Mouse (Mus musculus) retina, adult 2 months (tissue): ENCODE measurements at regions not wholly inside any gene's neighbourhood (a gene's known extent, or its start where the extent isn't known, plus 50 kb on each side); places are given as distances from the start of the nearest gene placed in this dataset.

Experiments used
- DNase-seq: peaks from one replicate; pipeline ENCODE4 v3.0.0-alpha.2; 2012; ENCODE audit warnings: low read depth, low spot score

DNA sequence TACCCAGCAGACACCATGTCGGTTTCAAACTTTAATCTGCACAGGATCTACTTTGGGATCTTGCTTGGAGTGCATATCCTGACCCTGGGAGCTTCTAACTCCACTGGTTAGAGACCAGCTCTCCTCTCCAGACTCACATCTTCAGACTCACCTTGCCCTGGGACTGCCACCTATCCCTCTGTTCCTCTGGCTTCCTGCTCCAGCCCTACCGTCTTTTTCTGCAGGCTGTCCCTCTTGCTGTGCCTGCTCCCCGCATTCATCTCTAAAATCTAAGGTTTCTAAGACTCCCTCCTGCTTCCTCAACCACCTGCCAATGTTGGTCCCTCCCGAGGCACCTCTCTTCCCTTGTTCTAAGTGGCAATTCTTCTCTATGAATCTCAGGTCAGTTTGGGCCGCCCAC, 233.2 kb downstream of the Plpp3 start:
- DNase-seq: no peak

DNA sequence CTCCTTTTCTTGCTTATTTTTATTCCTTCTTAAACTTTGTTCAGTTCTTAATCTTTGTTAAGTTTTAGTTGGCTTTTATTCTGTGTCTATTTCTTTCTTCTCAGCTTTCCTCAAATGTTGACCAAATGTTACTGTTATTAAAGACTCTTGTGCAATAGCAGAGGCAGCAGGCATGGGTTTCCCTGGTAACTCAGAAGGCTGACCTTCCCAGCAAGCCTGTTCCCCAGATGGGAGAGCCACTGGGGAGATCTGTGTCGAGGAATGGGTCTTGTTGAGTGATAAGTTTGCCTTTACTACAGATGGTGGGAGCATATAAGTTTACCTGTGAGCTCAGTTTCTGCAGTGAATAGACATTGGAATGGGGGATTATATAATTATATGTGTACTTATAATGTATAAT, 237.2 kb downstream of the Plpp3 start:
- DNase-seq: no peak

DNA sequence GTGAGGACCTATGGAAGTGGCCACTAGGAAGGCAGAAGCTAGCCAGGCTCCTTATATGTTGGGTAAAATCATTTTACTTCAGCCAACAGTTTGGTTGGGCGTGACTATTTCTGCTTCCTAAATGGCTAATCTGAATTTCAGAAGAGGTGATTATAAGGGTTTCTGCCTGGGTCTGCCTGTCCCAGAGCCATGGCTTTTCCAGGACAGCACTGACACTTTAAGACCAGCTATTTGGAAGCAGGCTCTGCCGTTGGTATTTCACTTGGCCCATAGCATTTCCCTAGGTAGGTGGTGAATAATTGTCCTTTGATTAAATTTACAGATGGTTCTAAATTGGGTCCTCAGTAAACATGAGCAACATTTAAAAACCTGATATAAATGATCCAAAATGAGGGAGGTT, 240.3 kb downstream of the Plpp3 start:
- no peak for DNase-seq

DNA sequence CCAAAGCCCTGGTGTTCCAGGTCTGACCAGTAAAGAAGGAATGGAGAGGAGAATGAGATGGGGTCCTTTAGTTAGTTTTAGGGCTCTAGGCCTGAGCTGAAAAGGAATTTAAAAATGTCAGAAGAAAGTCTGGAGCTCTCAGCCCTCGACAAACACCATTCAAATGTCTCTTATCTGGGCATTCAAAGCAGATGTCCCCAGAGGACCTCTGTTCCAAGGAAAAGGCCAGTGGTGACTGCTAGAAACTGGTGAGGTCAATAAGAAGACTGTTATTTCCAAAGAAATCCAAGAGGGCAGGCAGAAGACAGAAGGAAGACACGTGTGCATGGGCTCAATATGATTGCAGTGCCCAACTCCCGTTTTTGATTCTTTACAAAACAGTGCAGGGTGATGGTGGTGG, 244.9 kb downstream of the Plpp3 start:
- no peak for DNase-seq

DNA sequence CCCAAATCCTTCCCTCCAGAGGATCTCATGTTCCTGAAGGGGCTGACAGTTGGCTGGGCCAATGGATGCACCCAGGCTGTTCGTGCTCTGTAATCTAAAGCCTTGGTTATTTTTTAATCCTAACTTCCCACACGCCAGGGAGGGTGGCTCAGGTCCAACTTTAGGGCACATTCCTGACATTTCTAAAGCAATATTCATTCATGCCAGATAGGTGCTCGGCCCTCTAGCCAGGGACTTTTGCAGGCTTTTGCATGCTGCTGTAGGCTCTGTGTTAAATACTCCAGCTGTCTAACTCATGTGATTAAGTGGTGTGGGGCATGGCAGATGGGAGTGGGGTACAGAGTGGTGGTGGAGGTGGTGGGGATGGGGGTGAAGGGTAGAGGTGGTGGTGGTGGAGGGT, 246.0 kb downstream of the Plpp3 start:
- DNase-seq: no peak

DNA sequence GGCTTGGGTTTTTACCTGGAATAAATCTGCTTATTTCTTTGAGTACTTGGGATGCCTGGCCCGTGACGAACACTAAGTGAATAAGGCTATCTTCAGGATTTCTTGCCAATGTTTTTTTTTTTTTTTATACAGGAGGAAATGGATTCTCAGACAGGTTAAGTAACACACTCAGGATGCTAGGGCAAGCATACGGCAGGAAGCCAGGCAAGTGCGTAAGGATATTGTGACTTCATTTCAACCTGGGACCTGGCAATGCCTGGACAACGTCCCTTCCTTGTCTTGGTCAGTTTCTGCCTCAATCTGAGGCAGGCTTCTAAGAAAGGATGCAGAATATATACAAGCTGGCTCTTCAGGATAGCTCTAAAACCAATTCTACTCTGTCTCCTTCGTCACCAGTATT, 246.5 kb downstream of the Plpp3 start:
- DNase-seq: no peak

DNA sequence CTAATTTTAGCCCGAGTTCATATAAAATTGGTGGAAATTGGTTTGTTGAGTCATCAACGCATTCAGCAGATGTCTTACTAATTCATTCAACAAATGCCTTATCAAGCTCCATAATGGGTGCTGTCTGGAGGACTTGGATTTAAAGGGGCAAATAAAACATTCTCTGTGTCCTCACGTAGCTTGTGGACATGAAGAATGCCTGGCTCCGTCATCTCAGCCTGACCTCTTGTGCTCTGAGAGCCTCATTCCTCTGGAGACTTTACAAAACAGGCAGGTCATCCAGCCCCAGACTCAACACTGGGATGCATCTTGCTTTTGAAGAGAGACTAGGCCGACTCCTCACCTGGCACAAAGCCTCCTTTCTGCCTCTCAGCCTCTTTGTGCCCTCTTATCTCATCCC, 248.6 kb downstream of the Plpp3 start:
- no peak for DNase-seq

DNA sequence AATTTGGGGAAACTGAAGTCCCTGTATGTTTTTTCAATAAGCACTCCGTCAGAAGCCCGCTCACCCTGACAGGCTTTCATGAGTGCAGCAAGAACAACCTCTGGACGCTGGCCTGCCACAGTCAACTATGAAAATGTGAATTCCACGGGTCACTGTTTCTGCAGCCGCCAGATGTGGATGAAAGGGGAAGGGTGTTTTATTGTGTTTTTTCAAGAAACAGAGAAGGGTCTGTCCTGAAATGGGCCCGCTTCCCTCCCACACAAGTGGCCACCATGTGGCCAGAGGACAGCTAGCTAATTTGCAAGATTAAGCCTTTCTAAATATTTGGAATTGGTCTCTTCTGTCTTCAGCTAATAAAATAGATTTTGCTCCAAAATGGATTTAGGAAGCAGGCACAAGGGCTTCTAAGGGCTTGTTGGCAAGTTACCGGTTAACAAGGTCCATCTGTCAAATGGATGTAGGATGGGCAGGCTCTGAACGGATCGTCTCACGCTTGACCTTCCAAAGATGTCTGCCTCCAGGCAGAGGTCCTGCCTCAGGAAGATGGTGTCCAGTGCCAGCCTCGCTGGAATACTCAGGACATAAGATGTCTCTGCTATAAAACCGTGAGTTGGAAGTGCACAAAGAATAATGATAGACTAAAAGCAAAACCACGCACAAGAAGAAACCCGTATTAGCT, 249.8 kb downstream of the Plpp3 start:
- DNase-seq: no peak

DNA sequence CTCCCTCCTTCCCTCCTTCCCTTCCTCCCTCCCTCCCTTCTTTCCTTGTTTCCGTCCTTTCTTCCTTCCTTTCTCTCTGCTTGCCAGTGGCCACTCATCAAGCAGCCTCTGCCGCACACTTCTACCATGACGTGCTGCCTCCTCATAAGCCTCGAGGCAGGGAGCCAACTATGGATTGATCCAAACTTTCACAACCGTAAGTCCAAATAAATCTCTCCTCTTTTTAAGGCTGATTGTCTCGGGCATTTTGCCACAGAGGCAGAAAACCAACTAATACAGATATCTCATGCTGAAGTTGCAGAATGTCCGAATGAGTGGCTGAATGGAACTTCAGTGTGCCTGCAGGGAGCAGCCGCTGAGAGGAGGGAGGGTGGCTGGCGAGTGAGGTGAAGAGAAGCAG, 251.7 kb downstream of the Plpp3 start:
- no peak for DNase-seq

DNA sequence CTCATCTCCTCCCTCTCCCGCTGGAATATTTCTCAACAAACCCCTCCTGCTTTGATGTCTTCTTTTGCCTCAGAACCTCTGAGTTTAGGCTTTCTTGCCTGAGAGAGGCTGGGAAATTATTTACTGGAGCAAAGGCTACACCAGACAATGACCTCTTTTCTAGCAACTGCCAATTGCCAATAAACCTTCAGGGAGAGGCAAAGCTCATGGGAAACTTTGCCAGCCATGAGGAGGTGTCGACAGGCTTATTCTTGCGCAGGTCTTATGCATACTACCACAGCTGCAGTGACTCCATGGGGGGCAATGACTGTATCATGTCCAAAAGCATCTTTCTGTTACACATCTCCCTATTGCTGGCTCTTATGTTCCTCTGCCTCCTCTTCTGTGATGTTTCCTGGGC, 260.0 kb downstream of the Plpp3 start:
- DNase-seq: no peak

DNA sequence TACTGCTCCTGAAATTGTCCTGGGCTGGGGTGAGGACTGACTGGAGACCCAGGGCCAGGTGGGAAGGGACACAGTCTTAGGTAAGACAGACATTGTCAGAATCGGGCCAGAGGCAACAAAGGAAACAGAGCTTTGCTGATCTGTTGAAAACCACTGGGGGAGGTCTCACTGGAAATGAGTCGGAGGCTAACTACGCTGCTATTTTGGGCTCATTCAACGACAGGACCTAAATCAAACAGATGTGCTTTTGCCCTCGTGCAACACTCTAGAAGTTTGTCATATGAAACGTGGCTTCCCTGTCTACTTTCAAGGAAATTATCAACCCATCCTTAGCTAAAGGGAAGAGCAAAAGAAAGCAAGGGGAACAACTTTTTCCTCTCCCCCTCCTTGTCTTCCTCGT, 265.3 kb downstream of the Plpp3 start:
- DNase-seq: no peak

DNA sequence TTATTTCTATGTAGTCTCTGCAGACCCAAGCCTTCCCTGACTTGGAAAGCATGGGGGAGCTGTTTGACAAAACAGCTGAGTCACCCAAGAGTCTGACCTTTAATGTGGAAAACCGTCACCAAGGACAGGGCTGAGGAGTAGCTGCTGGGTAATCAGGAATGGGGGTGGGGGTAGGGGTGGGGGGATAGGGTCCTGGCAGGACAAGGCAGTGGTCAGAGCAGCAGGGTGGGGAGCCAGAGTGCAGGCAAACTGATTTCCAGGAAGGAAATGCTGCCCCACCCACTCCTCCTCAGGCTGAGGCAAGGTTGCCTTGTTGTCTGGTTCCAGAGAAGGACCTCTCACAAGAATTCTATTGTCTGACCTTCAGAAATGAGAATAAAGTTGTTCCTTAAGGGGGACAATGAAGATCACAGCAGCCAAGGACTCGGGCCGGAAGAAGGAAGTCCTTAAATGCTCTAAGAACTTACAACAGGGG, 266.6 kb downstream of the Plpp3 start:
- no peak for DNase-seq

DNA sequence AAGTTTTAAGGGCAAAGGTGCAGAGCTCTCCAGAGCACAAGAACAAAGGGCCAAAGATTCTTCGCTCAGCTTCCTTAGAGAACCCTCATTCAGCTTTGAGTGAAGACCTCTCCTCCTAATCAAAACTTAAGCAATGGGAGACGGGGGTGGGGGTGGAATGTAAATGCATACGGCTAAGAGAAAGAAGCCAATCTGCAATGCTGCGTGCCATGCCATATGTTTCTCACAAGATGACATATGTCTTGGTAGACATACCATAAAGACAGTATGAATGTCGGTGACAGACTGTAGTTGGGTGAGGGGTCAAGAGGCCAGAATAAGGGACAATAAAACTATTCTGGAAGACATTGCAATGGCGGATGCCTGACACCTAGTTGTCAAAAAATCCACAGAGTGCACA, 267.9 kb downstream of the Plpp3 start:
- DNase-seq: no peak

DNA sequence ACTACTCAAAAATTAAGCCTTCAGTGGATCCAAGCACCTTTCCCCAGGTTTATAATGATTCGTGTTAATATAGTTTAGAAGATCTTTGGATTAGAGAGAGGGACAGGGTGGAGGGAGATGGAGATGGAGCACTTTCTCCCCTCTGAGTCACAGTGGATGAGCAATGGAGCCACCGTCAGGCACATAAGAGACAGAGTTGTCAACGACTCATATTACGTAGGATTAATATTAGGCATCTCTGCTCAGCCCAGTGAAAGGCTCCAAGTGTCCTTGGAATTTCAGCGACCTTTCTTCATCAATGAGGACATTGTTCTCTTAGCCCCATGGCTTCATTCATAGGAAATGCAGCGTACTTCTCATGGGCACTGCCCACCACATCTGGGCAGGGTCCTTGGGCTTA, 270.4 kb downstream of the Plpp3 start:
- no peak for DNase-seq

DNA sequence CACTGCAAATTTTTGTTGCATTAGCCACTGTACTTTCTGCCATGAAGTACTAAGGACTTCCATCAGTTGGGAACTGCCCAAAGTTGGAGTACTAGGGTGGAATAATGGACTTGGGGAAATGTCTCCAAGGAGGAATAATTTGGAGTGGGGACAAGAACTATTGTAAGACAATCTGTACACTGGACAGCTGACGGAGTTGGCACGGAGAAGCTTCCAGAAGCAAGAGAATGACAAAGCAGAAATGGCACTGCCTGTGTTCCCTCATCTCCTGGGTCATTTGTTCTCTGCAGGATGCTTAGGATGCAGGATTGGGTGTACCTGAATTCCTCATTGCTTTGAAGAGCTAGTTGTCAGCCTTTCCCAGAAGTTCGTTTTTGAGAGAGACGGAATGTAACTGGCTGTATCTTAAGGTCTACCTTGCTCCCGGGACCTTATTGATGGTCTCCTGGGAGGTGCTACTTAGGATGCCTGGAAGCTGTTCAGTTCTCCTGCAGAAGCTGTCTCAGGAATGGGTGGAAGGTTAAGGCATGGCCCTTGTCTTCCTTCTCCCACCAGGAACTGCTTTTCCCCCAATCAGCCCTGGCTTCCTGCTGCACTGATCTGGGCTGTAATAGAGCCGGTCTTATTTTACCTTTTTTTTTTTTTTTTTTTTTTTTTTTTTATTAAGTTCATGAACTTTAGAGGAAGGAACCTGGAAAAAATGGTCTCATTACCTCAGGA, 272.4 kb downstream of the Plpp3 start:
- DNase-seq: no peak

DNA sequence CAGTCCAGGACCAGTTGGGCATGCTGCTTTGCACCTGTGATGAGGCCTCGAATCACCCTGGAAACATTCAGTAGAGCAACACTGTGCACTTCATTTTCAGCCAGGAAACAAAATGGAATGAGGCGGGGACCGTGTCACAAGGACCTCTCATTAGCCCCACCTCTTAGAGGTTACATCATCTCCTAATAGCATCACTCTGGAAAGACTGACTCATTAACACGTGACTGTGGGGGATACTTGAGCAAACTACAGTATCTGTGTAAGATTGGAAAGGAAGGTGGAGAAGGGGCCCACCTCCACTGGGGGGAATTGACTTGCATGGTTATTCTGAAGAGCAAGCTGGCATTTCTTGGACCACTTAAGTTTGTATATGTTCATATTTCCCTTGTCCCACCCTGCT, 275.3 kb downstream of the Plpp3 start:
- no peak for DNase-seq

DNA sequence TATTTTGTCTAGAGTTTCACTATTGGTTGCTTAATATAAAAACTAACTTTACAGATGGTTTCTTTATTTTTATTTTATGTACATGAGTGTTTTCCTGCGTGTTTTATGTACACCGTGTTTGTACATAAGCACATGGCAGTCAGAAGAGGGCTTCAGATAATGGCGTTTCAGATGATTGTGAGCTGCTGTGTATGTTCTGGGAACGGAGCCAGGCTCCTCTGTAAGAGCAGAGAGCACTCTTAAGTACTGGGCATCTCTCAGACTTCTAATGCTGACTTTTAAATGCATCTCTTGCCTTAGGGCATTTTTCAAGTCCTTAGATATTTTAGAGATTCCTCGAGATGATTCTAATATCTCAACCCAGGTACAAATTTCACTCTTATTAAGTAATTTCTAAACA, 280.0 kb downstream of the Plpp3 start:
- DNase-seq: no peak

DNA sequence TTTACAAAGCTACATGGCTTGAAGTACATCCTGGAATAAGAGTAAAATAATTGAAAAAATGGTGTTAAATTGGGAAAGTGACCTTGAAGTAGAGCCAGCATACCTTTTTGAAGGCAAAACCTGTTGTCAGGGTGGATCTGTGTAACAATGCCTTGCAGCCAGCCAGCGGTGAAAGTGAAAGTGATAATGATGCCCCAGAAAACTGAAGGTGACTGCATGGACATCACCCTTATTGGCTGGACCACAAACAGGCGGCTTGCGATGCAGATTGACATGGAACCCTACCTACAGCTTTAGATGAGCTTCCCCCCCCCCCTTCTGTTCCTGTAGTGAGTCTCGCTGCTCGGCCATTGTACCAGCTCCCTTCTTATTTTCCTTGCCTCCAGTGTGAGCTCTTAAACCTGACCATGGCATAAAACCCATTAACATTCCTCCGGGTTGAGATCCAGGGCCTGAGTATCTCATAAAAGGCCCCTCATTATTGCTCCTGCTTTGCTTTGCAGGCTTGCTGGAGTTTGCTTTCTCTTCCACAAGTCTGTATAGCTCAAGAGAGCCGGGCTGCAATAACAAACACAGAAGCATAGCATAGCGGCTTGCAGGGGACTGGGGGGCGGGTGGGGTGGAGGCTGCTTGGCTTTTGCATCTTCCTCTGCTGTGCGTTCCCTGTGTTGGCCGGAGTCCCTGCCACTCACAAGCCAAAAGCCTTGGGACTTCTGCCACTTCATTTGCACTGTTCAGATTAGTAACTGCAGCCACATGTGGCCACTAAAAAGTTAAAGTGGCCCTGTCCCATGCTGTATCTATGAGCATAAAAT, 292.1 kb downstream of the Plpp3 start:
- DNase-seq: no peak

DNA sequence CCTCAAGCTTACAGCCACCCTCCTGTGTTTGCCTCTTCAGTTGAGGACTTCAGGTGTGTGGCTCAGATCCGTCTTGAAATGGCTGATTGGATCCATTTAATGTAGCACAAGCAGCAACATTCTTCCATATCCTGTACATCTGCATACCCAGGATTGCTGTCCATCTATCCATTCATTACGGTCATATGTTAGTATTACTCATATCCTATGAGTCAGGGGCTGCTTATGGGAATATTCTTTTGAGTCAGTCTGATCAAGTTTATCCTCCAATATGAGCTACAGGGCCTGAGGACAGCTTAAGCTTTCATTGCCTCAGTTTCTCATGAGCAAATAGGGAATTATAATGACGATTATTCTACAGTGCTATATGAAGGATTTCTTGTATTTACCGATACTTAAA, 293.7 kb downstream of the Plpp3 start:
- DNase-seq: no peak

DNA sequence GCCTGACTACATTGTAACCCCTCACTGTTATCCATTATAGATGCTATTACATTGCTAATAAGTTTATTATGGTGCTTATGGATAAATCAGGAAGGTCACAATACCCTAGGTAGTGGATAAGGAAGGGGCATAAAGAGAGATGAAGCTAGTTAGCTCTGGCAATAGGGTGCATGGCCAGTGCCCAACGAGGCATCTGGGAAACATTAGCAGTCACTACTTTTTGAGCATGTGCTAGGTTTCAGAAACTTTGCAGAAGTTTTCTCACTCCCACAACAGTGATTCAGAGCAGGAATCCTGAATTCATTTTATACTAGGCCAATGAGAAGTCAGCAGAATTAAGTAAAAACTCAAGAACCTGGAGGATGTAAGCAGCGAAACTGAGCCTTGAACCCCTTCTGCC, 294.7 kb downstream of the Plpp3 start:
- DNase-seq: no peak

DNA sequence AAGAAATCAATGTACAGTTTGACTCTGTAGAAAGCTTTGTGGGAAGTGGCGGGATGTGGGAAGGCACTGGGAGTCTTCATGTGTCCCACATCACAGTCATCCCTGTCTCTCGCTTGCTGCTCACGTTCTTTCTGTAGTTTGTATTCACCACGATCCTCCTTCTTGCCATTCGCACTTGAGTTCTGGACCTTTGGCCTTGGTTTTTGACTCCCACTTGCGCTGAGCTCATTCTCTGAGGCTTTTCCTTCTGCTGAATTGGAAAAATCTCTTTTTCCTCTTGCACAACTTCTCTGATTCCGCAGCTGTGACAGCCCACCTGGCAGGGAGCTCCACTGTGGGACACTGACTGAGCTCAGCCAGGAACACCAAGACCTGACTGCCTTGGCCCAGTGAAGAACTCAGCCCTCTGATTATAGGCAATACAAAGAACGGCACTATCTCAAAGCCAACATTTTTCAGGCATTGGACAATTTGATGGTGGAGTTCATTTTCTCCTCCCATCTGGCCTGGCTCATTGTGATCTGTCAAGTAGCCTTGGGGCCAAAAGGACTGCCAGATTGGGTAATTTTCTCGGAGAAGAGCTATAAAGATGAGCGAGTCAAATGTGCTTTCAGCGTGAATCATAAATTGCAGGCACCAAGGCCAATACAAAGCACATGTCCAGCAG, 299.9 kb downstream of the Plpp3 start:
- DNase-seq: no peak

DNA sequence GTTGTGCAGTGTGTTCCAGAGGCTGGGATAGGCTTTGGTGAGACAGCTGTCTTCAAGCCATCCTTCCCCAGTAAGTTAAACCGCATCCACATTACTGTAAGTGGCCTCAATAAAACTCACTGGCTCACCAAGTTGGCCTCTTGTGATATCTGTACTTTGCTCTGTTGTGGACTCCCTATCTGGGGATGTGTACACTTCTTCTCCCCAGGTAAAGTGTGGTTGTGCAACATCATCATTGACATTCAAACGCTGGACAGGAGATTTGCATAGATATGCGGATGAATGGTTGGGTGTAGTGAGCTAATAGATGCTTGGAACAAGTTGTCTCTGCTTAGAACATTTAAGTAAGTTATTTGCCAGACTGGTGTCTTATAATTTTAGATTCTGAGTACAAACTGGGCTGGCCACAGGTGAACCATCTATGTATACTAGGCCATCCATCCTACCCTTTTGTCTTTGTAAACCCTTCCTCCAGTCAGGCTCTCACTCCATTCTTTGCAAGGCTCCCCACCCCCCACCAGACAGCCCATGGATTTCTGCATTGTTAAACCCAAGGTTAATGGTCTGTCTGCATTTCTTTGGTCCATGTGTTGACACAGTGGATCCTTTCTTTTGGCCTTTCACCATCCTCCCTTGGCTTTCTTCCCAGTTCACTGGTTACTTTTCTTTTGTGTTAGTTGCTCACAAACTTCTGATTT, 303.0 kb downstream of the Plpp3 start:
- no peak for DNase-seq
